Mouse (Mus musculus) heart, postnatal 0 days (tissue): ENCODE data around the gene Hormad2.

Source experiments
- CTCF ChIP-seq: IDR thresholded peaks from 2 replicates; pipeline ENCODE4 v1.5.1; 2016; ENCODE audit warnings: antibody characterized with exemption, control low read depth, low read depth
- EP300 ChIP-seq: IDR thresholded peaks from 2 replicates; pipeline ENCODE4 v1.6.1; 2016; ENCODE audit warnings: antibody characterized with exemption, low read depth

DNA sequence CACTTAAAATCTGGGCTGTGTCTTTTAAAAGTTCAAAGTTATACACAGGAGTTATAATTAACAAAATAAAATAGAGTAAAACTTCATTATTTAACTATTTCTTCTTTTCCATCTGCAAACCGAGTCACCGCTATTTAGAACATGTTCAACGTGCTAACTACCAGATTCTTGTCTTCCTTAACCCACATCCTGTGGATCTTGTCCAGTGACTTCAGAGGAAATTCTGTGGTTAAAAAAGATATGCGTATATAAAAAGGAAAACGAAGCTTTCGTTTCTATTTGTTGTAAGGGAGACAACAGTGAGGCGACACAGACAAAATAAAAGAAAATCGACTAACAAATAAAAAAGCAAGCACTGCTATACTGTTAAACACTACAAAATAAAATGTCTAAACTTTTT is 17.1 kb downstream of the Hormad2 start:
- no peak for TF ChIP-seq CTCF
- no peak for TF ChIP-seq EP300
